Mouse (Mus musculus) ovary, postnatal 36 days (tissue): ENCODE measurements around the gene Atf7ip.
A peak's percentile ranks its signal among the peaks of the same experiment; 100 is the strongest.
"Not testable (repeated sequence)": the region's sequence is repeated elsewhere in the genome, so short reads cannot be mapped to it uniquely, and the experiment has no call there.

Experiments used
- DNase-seq: peaks from one replicate; pipeline ENCODE4 v3.0.0; 2022; ENCODE audit warnings: low spot score, mixed read lengths

Atf7ip gene

GRCm38 (mm10) chr6:136505867-136506266 lies at the start of gene Atf7ip:
Gene Atf7ip, plus strand, starts transcription at chr6:136506167.
- not testable (repeated sequence) for DNase-seq

DNA sequence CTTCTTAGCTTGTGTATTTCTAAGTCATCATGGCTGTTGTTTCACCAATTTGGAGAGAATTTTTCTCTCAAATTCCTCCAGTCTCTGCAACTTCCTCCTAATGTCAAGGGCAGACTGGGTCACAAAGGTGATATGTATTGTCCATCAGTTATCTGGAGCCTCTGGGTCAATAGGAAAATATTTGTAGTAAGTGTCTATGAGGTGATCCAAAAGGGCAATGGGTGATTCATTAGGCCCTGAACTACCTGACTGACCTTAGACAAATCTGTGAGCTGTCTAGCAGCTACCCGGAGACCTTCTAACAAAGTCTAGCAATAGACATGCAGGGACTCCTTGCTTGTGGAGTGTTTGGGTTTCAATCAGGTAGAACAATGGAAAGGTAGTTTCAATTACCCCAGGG lies 49.7 kb upstream of the Atf7ip start:
- DNase-seq = no peak

DNA sequence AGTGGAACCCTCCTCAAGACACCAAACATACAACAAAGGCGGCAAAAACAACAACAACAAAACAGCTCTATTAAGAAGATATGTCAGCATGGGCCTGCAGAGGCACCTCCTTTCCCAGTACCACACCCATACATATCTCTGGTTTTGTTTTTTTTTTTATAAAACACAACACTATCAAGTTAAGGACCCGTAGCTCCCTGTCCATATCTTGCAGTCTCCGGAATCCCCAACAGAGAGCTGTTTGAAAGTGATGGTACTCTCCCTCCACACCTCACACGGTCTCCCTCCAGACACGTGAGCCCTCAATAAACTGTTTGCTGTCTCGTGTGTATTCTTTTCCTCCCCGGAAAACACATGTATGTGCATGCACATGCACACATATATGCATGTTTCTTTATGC lies 46.8 kb upstream of the Atf7ip start:
- no peak for DNase-seq

DNA sequence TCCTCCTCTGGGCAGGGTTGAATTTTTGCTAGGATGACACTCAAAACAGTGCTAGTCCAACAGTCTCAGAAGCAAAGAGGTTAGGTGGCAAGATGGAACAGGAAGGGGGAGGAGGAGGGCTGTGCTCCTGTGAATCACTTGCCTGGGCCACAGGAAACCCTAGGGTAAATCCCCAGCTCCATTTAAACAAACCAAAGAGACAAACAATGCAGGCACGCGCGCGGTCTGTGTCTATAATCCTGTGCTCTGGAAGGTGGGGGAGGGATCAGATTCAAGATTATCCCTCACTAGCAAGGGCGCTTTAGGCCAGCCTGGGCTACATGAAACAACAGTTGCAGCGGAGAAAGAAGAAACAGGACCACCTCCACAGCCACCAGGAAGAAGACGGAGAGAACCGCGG lies 42.5 kb upstream of the Atf7ip start:
- DNase-seq = no peak

DNA sequence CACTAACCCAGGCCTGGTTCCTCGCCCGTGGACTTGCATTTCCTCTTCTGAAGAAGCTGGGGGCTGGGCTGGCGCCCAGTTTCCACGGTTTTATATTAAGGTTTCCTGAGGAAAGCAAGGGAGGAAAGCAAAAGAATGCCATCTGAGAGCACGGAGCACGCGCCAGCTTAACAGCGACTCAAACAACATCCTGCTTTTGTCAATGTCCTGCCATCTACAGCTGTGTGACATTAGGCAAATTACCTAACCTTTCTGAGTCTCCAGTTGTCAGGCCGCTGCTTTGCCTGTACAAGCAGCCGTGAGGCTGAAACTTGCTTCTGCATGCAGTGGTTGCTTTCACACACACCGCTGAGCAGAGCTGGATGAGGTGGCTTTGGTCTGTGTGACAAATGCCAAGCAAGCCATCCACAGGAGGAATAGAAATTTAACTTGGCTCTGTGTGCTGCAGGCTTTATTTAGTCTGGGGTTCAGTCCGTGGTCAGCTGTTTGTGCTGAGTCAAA lies 41.8 kb upstream of the Atf7ip start:
- no peak for DNase-seq

DNA sequence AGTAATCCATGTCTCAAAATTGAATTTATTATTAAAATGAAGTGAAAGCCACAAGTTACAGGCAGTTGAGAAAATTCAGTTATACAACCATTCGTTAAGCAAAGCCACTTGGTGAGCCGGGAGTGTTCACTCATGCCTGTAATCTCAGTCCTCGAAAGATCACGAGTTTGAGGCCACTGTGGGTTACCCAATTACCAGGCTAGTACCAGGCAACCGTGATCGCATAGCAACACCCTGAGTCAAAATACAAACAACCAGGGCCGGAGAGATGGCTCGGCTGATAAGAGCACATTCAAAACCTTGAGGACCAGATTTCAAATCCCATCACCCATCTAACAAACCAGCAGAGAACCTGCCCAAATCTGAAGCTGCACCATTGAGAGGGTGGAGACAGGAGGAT lies 40.9 kb upstream of the Atf7ip start:
- no peak for DNase-seq

DNA sequence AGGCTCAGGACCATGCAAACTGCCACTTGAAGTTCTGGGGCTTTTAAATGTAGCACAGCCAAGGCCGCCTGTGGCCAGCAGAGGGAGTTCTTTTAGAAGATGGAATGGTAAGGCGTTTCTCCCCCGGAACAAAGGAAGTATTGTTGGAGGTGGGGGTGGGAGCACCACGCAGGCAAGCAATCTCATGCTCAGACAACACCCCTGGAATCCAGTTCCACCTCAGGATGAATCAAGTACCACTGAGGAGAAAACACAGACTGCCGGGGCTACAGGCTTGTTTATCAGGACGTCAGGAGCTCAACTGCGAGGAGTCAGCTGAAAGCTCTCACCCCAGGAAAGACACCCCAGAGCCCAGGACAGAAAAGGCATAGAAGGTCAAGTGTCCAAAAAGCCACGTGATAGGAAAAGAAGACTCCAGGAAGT lies 40.0 kb upstream of the Atf7ip start:
- peak; percentile 70 for DNase-seq

GRCm38 (mm10) chr6:136466956-136467750 lies 38.8 kb upstream of the Atf7ip start:
- peak; percentile 88 for DNase-seq

GRCm38 (mm10) chr6:136467837-136468236 lies 38.1 kb upstream of the Atf7ip start:
- DNase-seq = no peak

DNA sequence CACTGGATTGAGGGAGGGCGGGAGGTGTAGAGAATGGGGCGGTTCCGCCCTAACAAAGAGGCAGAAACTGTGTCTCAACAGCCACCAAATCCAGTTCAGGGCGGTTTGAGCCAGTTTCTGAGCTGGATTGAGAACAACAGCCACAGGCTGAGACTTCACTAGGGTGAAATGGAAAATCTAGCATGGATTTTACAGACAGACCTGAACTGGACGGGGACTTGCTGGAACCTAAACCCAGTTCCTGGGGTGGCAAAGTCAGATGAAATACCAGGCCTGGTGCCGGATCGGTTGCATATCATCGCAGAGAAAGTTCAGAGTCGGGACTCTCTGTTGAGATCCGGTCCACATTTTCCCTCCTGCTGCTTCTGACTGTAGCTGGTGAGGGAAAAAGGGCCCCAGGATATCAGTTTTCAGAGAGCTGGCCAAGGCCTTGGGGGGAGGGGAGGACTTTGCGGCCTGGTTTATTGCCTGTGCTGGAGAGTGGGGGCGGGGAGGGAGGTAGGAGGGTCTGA lies 37.5 kb upstream of the Atf7ip start:
- peak; percentile 90 for DNase-seq

DNA sequence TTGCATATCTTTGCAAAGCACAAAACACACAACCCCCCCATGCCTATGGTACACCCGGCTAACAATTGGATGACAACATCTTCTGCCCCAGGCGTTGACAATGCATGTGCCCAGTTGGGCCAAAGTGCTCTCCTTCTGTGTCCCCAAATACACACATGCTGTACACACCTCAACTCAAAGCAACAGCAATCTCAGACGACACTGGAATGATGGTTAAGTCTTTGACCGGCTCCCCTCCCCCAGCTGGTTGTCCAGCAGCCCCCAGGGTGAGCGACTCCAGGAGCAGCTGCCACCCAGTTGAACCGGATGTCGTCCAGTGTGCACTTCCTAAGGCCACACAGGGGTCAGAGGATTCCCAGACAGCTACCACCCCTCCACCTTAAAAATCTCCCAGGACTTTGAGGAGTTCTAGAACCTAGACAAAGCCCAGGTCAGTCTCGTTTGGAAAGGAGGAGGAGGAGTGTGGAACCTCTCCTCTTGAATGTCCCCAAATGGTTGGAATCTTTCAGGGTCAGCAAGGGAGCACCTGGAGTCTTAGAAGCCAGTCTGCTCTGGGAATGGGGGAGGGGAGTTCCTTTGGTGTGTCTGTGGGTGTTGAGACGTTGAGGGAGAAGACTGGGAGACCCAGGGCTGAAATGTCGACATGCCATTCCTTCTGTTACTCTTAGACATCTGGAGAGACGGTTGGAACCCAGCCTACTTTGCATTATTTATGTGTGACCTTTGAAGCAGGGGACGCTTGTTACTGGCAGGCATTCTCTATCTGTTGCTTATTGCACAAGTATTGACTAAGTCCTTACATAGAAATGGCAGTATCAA lies 36.8 kb upstream of the Atf7ip start:
- DNase-seq = no peak

GRCm38 (mm10) chr6:136469807-136470206 lies 36.2 kb upstream of the Atf7ip start:
- DNase-seq = no peak

- DNase-seq = peak; percentile 84
Observed at GRCm38 (mm10) chr6:136470321-136471230, 35.4 kb upstream of the Atf7ip start.

DNA sequence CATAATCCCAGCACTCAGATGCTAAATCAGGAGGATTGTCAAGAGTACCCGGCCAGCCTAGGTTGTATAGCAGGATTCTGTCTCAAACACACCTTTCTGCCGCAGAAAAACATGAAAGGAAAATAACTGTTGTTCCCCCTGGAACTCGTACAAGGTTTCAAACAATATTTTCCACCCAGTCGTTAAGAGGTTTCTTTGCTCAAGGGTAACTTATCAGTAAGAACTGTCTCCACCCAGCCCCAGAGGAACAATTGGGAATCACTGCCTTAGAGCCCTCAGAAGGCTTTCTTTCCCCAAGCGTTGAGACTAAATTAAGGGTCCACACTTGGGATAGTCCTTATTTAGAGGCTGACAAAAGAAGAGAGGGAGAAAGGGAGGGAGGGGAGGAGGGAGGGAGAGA lies 34.4 kb upstream of the Atf7ip start:
- no peak for DNase-seq

DNA sequence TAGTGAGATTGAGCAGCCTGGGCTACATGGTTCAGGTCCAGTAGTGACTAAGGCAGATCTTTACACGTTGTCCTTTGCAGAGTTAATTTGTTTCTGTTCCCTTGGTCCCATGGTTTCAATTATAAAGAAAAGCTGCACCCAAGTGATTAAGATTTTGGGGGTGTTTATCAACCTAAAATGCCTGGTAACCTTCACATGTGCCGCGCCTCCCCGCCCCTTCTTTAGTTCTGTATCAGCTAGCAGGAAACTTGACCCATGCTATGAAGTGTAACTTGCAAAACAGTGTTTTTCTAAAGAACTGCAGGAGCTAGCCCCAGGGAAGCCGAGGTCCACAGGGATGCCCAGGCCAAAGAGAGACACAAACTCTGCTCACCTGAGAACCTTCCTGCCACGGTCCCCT lies 33.2 kb upstream of the Atf7ip start:
- DNase-seq = no peak

- DNase-seq = no peak
Observed at GRCm38 (mm10) chr6:136473472-136474129, 32.4 kb upstream of the Atf7ip start.

DNA sequence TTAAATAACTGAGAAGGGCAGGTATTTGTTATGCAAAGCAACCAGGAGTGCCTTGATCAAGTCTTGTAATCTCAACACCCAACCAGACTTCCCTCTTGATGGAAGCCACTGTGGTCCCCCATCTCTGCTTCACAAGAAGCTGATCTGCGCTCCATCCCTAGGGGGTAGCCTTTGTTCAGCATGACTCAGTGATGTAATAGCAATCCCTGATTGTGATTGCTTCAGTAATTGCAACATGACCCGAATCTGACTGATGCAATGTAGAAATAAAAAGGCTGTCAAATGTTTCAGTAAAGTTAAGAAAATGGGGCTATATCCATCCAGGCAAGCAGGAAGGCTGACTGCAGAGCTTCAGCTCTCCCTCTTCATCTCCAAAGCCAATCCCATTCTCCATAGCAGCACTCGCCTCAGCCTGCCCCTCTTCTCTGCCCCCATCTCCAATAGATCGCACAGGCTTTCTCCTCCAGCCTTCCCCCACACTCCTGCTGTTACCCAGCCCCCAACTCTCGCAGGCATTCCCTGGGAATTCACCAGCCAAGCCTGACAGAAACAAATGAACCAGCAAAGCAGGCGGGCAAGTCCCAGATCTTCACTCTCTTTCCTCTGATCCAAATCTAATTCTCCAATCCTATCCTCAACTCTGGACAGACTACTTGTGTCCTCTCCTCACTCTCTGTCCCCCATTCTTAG lies 30.7 kb upstream of the Atf7ip start:
- no peak for DNase-seq

DNA sequence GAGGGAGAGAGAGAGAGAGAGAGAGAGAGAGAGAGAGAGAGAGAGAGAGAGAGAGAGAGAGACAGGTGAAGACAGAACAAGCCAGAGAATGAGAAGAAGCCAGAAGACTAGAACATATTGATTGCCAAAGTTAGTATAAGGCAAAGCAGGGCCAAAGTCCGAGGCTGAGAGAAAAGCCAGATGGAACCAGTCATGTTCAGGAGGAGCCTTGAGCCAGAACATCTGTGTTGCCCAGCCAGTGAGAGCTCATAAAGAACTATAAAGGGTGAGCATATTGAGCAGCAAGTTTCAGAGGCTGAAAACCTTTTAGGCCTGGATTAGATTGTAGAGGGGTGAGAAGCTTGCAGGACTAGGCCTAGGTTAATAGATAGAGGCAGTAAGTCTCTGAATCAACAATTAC lies 28.1 kb upstream of the Atf7ip start:
- no peak for DNase-seq

DNA sequence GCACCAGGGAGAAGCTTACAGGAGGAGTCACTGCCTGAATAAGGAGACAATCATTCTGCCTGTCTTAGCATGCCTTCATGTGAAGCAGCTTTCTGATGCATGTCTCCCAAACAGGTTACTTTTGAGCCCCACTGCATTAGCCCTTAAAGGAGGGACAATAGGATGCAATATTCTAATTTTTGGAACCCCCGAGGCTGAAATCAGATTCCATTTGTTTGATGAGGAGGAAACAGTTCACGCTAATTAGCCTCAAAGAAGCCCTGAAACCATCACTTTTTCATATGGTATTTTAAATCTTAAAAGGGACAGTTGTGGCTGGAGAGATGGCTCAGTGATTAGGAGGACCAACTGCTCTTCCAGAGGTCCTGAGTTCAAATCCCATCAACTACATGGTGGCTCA lies 22.4 kb upstream of the Atf7ip start:
- DNase-seq = no peak

DNA sequence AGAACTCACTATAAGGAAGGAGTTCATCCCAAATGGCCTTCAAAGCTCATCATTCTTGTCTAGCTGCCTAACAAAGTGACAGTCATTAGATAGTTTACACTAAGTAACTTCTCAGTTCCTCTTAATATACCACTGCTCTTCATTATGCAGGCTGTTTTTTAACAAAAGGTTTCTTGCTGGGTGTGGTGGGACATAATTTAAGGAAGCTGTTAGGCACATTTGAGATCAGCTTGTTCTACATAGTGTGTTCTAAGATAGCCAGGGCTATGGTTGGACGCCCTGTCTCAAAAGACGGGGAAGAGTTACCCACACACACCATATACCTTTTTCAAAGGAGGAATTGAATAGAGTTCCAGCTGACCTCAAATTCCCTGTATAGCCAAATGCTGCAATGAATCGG lies 21.9 kb upstream of the Atf7ip start:
- no peak for DNase-seq

DNA sequence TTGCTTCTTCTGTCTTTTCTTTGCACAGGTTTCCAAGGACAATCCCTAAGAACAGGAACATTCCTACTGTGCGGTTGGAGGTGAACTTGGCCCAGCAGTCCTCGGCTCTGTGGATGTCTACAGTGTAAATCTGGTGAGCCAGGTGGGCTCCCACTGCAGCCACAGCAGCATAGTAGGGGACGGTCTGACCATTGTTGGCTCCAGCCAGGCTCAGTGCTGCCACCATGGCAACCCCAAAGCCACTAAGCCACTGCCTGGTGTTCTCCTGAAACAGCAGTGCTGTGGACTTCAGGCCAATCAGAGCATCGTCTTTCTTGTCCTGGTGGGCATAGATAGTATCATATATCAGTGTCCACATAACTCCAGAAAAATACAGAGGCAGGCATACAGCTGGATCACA lies 19.8 kb upstream of the Atf7ip start:
- no peak for DNase-seq
